25 mouse cellular contexts compared by ENCODE assay signal in the genomic region with DNA sequence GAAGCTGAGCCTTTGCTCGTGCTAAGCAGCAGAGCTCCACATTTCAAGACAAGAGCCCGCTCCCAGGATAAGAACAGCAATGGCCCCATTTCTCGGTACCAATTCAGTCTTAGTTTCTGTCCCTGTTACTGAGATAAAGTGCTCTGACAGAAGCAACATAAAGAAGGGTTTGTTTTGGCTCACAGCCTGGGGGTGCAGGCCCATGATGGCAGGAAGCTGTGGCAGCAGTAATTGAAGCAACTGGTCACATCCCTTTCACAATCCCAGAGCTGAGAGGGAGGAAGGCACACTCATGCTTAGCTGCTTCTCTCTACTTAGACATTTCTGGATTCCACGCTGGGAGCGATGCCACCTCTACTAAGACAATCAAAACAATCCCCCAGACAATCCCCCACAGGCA.
A peak's percentile ranks its signal among the peaks of the same experiment; 100 is the strongest.
DNase-seq lines count a peak whose midpoint lies in the region; ATAC-seq and TF ChIP-seq lines count a peak whose summit lies in the region.
"Had no signal": no experiment of that assay in that cellular context is flagged by ENCODE, and none has a peak within 500 bp of the region (broad histone marks: within the 10 kb centered on the region; RNA-seq: fewer than 3 reads in every experiment).

No protein-coding gene starts in this region.

- no peaks in the 10 kb centered on the region for H3K9me3 ChIP-seq in heart, embryonic 12.5 days (replicated peaks)
- no peaks in the 10 kb centered on the region for H3K9me3 ChIP-seq in hindbrain, postnatal 0 days (ENCODE audit: low read length)
- H3K9me3 ChIP-seq in hindbrain, embryonic 10.5 days: no peaks in the 10 kb centered on the region
- H3K9me3 ChIP-seq in midbrain, embryonic 14.5 days (ENCODE audit: control insufficient read depth, low read length): no peaks in the 10 kb centered on the region
- no peaks in the 10 kb centered on the region for H3K9me3 ChIP-seq in midbrain, embryonic 15.5 days
- H3K9me3 ChIP-seq: embryonic facial prominence, embryonic 15.5 days; forebrain, embryonic 15.5 days had no signal

- H3K9ac ChIP-seq in heart, embryonic 12.5 days: no peak overlapping the region
- no peak overlapping the region for H3K9ac ChIP-seq in hindbrain, postnatal 0 days (replicated peaks; ENCODE audit: low read length)
- no peak overlapping the region for H3K9ac ChIP-seq in midbrain, embryonic 14.5 days (replicated peaks; ENCODE audit: low read length)
- no peak overlapping the region for H3K9ac ChIP-seq in midbrain, embryonic 15.5 days
- H3K9ac ChIP-seq: embryonic facial prominence, embryonic 15.5 days; forebrain, embryonic 15.5 days; liver, postnatal 0 days had no signal

- no peaks in the 10 kb centered on the region for H3K4me1 ChIP-seq in heart, embryonic 12.5 days (replicated peaks)
- H3K4me1 ChIP-seq in hindbrain, postnatal 0 days (ENCODE audit: insufficient read depth, low read length): no peaks in the 10 kb centered on the region
- no peaks in the 10 kb centered on the region for H3K4me1 ChIP-seq in hindbrain, embryonic 10.5 days (replicated peaks)
- H3K4me1 ChIP-seq in midbrain, embryonic 14.5 days (ENCODE audit: control insufficient read depth, insufficient read depth, low read length): no peaks in the 10 kb centered on the region
- H3K4me1 ChIP-seq in midbrain, embryonic 15.5 days: no peaks in the 10 kb centered on the region
- H3K4me1 ChIP-seq: embryonic facial prominence, embryonic 15.5 days; forebrain, embryonic 15.5 days had no signal

- H3K36me3 ChIP-seq in heart, embryonic 12.5 days: no peaks in the 10 kb centered on the region
- H3K36me3 ChIP-seq in hindbrain, postnatal 0 days (ENCODE audit: insufficient read depth, low read length): no peaks in the 10 kb centered on the region
- no peaks in the 10 kb centered on the region for H3K36me3 ChIP-seq in hindbrain, embryonic 10.5 days
- no peaks in the 10 kb centered on the region for H3K36me3 ChIP-seq in midbrain, embryonic 14.5 days (ENCODE audit: control insufficient read depth, insufficient read depth, low read length)
- H3K36me3 ChIP-seq in midbrain, embryonic 15.5 days (replicated peaks): no peaks in the 10 kb centered on the region
- H3K36me3 ChIP-seq: embryonic facial prominence, embryonic 15.5 days; forebrain, embryonic 15.5 days had no signal

- TF ChIP-seq CTCF in hindbrain, postnatal 0 days (IDR thresholded peaks at IDR 0.05; ENCODE audit: low read depth): no peak

- no peak overlapping the region for H3K4me3 ChIP-seq in heart, embryonic 12.5 days
- no peak overlapping the region for H3K4me3 ChIP-seq in hindbrain, postnatal 0 days (ENCODE audit: low read length)
- H3K4me3 ChIP-seq in hindbrain, embryonic 10.5 days: no peak overlapping the region
- H3K4me3 ChIP-seq in midbrain, embryonic 14.5 days (replicated peaks; ENCODE audit: low read depth, low read length): no peak overlapping the region
- H3K4me3 ChIP-seq in midbrain, embryonic 15.5 days: no peak overlapping the region
- H3K4me3 ChIP-seq: embryonic facial prominence, embryonic 15.5 days; forebrain, embryonic 15.5 days; heart, adult 2 months; left cerebral cortex, adult 2 months had no signal

- no peak overlapping the region for H3K4me2 ChIP-seq in heart, embryonic 12.5 days
- H3K4me2 ChIP-seq in hindbrain, postnatal 0 days (ENCODE audit: low read depth, low read length): no peak overlapping the region
- no peak overlapping the region for H3K4me2 ChIP-seq in midbrain, embryonic 14.5 days (ENCODE audit: low read length)
- H3K4me2 ChIP-seq in midbrain, embryonic 15.5 days: no peak overlapping the region
- H3K4me2 ChIP-seq: embryonic facial prominence, embryonic 15.5 days; forebrain, embryonic 15.5 days; liver, embryonic 11.5 days; midbrain, embryonic 11.5 days had no signal

- DNase-seq in heart, adult 18-20 months: no peak
- peak; percentile 12 for DNase-seq in hindbrain, postnatal 0 days (ENCODE audit: low spot score)
- no peak for DNase-seq in hindbrain, embryonic 10.5 days (ENCODE audit: low spot score)
- DNase-seq in midbrain, embryonic 14.5 days: peak; percentile 11
- no peak for DNase-seq in neural tube, embryonic 10.5 days (ENCODE audit: extremely low spot score, low spot score)
- DNase-seq in gastrocnemius, postnatal 4 days (ENCODE audit: low spot score in 2 of 2): no peak
- DNase-seq: adrenal gland, postnatal 14 days; cerebellum, adult 8-10 months; cerebellum, postnatal 36 days; embryo, embryonic 11 days; gastrocnemius, postnatal 10 days; heart, adult 2 months; kidney, adult 2 months; liver, postnatal 0 days; thymus, adult 2 months; thymus, postnatal 4 days had no signal

- ATAC-seq in heart, embryonic 12.5 days (ENCODE audit: insufficient number of reproducible peaks, low FRiP score): peak; percentile 72
- no peak for ATAC-seq in hindbrain, postnatal 0 days
- ATAC-seq in midbrain, embryonic 14.5 days (ENCODE audit: low FRiP score, low TSS enrichment): no peak
- no peak for ATAC-seq in midbrain, embryonic 15.5 days (replicated peaks)
- ATAC-seq: forebrain, embryonic 15.5 days; liver, postnatal 0 days had no signal

- WGBS in heart, embryonic 12.5 days: 54% methylated on average over 5 of the region's 5 CpGs
- WGBS in hindbrain, postnatal 0 days: 54% methylated on average over 5 of the region's 5 CpGs
- WGBS in hindbrain, embryonic 10.5 days: 76% methylated on average over 5 of the region's 5 CpGs
- WGBS in midbrain, embryonic 14.5 days: 83% methylated on average over 5 of the region's 5 CpGs
- 71% methylated on average over 5 of the region's 5 CpGs for WGBS in midbrain, embryonic 15.5 days

- H3K27me3 ChIP-seq in heart, embryonic 12.5 days (replicated peaks): no peaks in the 10 kb centered on the region
- no peaks in the 10 kb centered on the region for H3K27me3 ChIP-seq in hindbrain, postnatal 0 days (ENCODE audit: insufficient read depth, low read length)
- H3K27me3 ChIP-seq in hindbrain, embryonic 10.5 days (ENCODE audit: insufficient read depth, poor library complexity, severe bottlenecking): no peaks in the 10 kb centered on the region
- no peaks in the 10 kb centered on the region for H3K27me3 ChIP-seq in midbrain, embryonic 14.5 days (ENCODE audit: control insufficient read depth, insufficient read depth, low read length)
- no peaks in the 10 kb centered on the region for H3K27me3 ChIP-seq in midbrain, embryonic 15.5 days (replicated peaks)
- H3K27me3 ChIP-seq: embryonic facial prominence, embryonic 15.5 days; forebrain, embryonic 15.5 days had no signal

- H3K27ac ChIP-seq in heart, embryonic 12.5 days (ENCODE audit: poor library complexity, severe bottlenecking): no peak overlapping the region
- H3K27ac ChIP-seq in hindbrain, postnatal 0 days: no peak overlapping the region
- no peak overlapping the region for H3K27ac ChIP-seq in hindbrain, embryonic 10.5 days
- no peak overlapping the region for H3K27ac ChIP-seq in midbrain, embryonic 14.5 days (replicated peaks; ENCODE audit: low read depth, low read length)
- H3K27ac ChIP-seq in midbrain, embryonic 15.5 days: no peak overlapping the region
- H3K27ac ChIP-seq: embryonic facial prominence, embryonic 15.5 days; forebrain, embryonic 15.5 days; heart, adult 2 months; kidney, postnatal 0 days; left cerebral cortex, adult 2 months; stomach, postnatal 0 days had no signal

Comparison
In these comparisons a context has a peak if more than half of its experiments do, and no peak if none do; other contexts are left out.
1. DNase-seq: peak in hindbrain, postnatal 0 days (single experiment) and midbrain, embryonic 14.5 days (single experiment); none in heart, adult 18-20 months (0 of 2), hindbrain, embryonic 10.5 days (single experiment), neural tube, embryonic 10.5 days (single experiment) and gastrocnemius, postnatal 4 days (0 of 2).